Mouse (Mus musculus): ENCODE data around the gene Fuca2.

Fuca2 gene

GRCm38 (mm10) chr10:13534751-13535150, 35.4 kb downstream of the Fuca2 start:
- no peak for DNase-seq

GRCm38 (mm10) chr10:13536706-13537105, 37.4 kb downstream of the Fuca2 start:
- DNase-seq: no peak

- DNase-seq: no peak
These were observed 40.5 kb downstream of the Fuca2 start for GRCm38 (mm10) chr10:13539769-13540333.

- no peak for DNase-seq
These were observed 42.4 kb downstream of the Fuca2 start for GRCm38 (mm10) chr10:13541721-13542120.

GRCm38 (mm10) chr10:13552646-13553497, 53.5 kb downstream of the Fuca2 start, which contains the start of the genes Adat2 and Pex3:
Gene Adat2 (plus strand): TSS chr10:13552894.
Gene Pex3 (minus strand): TSS chr10:13553142.
- peak; percentile 92 for DNase-seq

- DNase-seq: no peak
These were observed 54.2 kb downstream of the Fuca2 start for GRCm38 (mm10) chr10:13553498-13553985.

- no peak for DNase-seq
These were observed 55.0 kb downstream of the Fuca2 start for GRCm38 (mm10) chr10:13554316-13554715.

GRCm38 (mm10) chr10:13560014-13560674, 60.8 kb downstream of the Fuca2 start:
- DNase-seq: no peak

- peak; percentile 72 for DNase-seq
These were observed 65.2 kb downstream of the Fuca2 start for GRCm38 (mm10) chr10:13564364-13565079.

- no peak for DNase-seq
These were observed 65.7 kb downstream of the Fuca2 start for GRCm38 (mm10) chr10:13565080-13565448.

GRCm38 (mm10) chr10:13566393-13566792, 67.1 kb downstream of the Fuca2 start:
- DNase-seq: no peak

Measured in thymus, postnatal 25 days (tissue).